Comparison of ENCODE assay signal across 8 mouse cellular contexts in genomic region chr5:149136933-149137365, GRCm38 (mm10). TPM values are rescaled to one million over a fixed set of nuclear protein-coding genes. Genes with fewer than 3 reads are reported as not detected.
DNase-seq lines count a peak whose midpoint lies in the region; ATAC-seq and TF ChIP-seq lines count a peak whose summit lies in the region.
"Had no signal": no experiment of that assay in that cellular context is flagged by ENCODE, and none has a peak within 500 bp of the region (broad histone marks: within the 10 kb centered on the region; RNA-seq: fewer than 3 reads in every experiment).

No protein-coding gene starts in this region.

- DNase-seq in 3T3-L1 (ENCODE audit: low read depth, low spot score) (peak; percentile 82), ES-E14 (ENCODE audit: low read depth, low spot score) (no peak)
- no peak for DNase-seq in liver, embryonic 11.5 days (ENCODE audit: low spot score)
- peak; percentile 85 for DNase-seq in thymus, postnatal 0 days (ENCODE audit: low spot score)

- H3K4me2 ChIP-seq in liver, embryonic 11.5 days, result no peak overlapping the region
- H3K4me2 ChIP-seq in forebrain, embryonic 12.5 days, result no peak overlapping the region
- H3K4me2 ChIP-seq in forebrain, embryonic 13.5 days, result no peak overlapping the region
- H3K4me2 ChIP-seq: embryonic facial prominence, embryonic 12.5 days had no signal

- H3K4me1 ChIP-seq in ES-E14 (ENCODE audit: control insufficient read depth in 2 of 2, insufficient read depth in 2 of 2, low read length in 2 of 2, poor library complexity in 1 of 2), result peaks cover 0 to 2% of the 10 kb centered on the region in 2 experiments; a peak in 2 of 4 replicates
- peaks cover 58% of the 10 kb centered on the region for H3K4me1 ChIP-seq in erythroblast, embryonic 14.5 days (ENCODE audit: control insufficient read depth)
- peaks cover 13% of the 10 kb centered on the region for H3K4me1 ChIP-seq in liver, embryonic 11.5 days (replicated peaks; ENCODE audit: control insufficient read depth, insufficient read depth, low read length)
- H3K4me1 ChIP-seq in forebrain, embryonic 12.5 days, result no peaks in the 10 kb centered on the region
- H3K4me1 ChIP-seq in forebrain, embryonic 13.5 days, result no peaks in the 10 kb centered on the region

- no peaks in the 10 kb centered on the region for H3K36me3 ChIP-seq in ES-E14 (ENCODE audit: control insufficient read depth, insufficient read depth, low read length, poor library complexity, severe bottlenecking)
- no peaks in the 10 kb centered on the region; the same call in 1 of the 2 replicates for H3K36me3 ChIP-seq in erythroblast, embryonic 14.5 days (ENCODE audit: control insufficient read depth)
- H3K36me3 ChIP-seq in liver, embryonic 11.5 days (ENCODE audit: control insufficient read depth, insufficient read depth, low read length), result no peaks in the 10 kb centered on the region
- no peaks in the 10 kb centered on the region for H3K36me3 ChIP-seq in forebrain, embryonic 12.5 days (replicated peaks)
- H3K36me3 ChIP-seq in forebrain, embryonic 13.5 days (ENCODE audit: poor library complexity, severe bottlenecking), result no peaks in the 10 kb centered on the region
- H3K36me3 ChIP-seq: embryonic facial prominence, embryonic 12.5 days had no signal

- H3K9me3 ChIP-seq in ES-E14 (ENCODE audit: control insufficient read depth, insufficient read depth, low read depth, low read length), result no peaks in the 10 kb centered on the region
- no peaks in the 10 kb centered on the region for H3K9me3 ChIP-seq in erythroblast, embryonic 14.5 days (ENCODE audit: control insufficient read depth, low read length)
- no peaks in the 10 kb centered on the region for H3K9me3 ChIP-seq in liver, embryonic 11.5 days (ENCODE audit: control insufficient read depth, low read length)
- no peaks in the 10 kb centered on the region for H3K9me3 ChIP-seq in forebrain, embryonic 12.5 days
- H3K9me3 ChIP-seq in forebrain, embryonic 13.5 days (replicated peaks), result no peaks in the 10 kb centered on the region
- H3K9me3 ChIP-seq: embryonic facial prominence, embryonic 12.5 days had no signal

- no peak overlapping the region for H3K9ac ChIP-seq in ES-E14 (ENCODE audit: insufficient read depth, low read depth, low read length, poor library complexity, severe bottlenecking)
- no peak overlapping the region for H3K9ac ChIP-seq in liver, embryonic 11.5 days (ENCODE audit: low read depth, low read length)
- H3K9ac ChIP-seq in forebrain, embryonic 12.5 days, result no peak overlapping the region
- no peak overlapping the region for H3K9ac ChIP-seq in forebrain, embryonic 13.5 days
- H3K9ac ChIP-seq: embryonic facial prominence, embryonic 12.5 days had no signal

- in situ Hi-C loops in ES-E14 (cut with MboI; ENCODE audit: low sequenced_read_pairs in 2 of 2, unreplicated experiment in 2 of 2), result no loop called here

- no peak overlapping the region for H3K27ac ChIP-seq in ES-E14 (ENCODE audit: insufficient read depth, low read depth, low read length, poor library complexity, severe bottlenecking)
- no peak overlapping the region for H3K27ac ChIP-seq in liver, embryonic 11.5 days (ENCODE audit: low read depth, low read length)
- H3K27ac ChIP-seq in forebrain, embryonic 12.5 days, result no peak overlapping the region
- H3K27ac ChIP-seq in forebrain, embryonic 13.5 days, result no peak overlapping the region
- H3K27ac ChIP-seq: embryonic facial prominence, embryonic 12.5 days had no signal

- peak; percentile 92 for ATAC-seq in liver, embryonic 11.5 days (replicated peaks; ENCODE audit: low FRiP score)
- no peak for ATAC-seq in forebrain, embryonic 12.5 days (ENCODE audit: low FRiP score)
- no peak for ATAC-seq in forebrain, embryonic 13.5 days

- no peak overlapping the region for H3K4me3 ChIP-seq in ES-E14 (ENCODE audit: insufficient read depth in 1 of 2, low read depth in 1 of 2, low read length in 2 of 2, poor library complexity in 1 of 2, severe bottlenecking in 1 of 2)
- H3K4me3 ChIP-seq in erythroblast, embryonic 14.5 days (replicated peaks), result peak overlapping the region; percentile 27
- H3K4me3 ChIP-seq in liver, embryonic 11.5 days (ENCODE audit: low read depth, low read length), result no peak overlapping the region
- H3K4me3 ChIP-seq in forebrain, embryonic 12.5 days (replicated peaks), result no peak overlapping the region
- H3K4me3 ChIP-seq in forebrain, embryonic 13.5 days, result no peak overlapping the region
- H3K4me3 ChIP-seq: embryonic facial prominence, embryonic 12.5 days had no signal

- no peaks in the 10 kb centered on the region for H3K27me3 ChIP-seq in erythroblast, embryonic 14.5 days (ENCODE audit: control insufficient read depth)
- no peaks in the 10 kb centered on the region for H3K27me3 ChIP-seq in liver, embryonic 11.5 days (replicated peaks; ENCODE audit: control insufficient read depth, insufficient read depth, low read length)
- no peaks in the 10 kb centered on the region for H3K27me3 ChIP-seq in forebrain, embryonic 12.5 days
- no peaks in the 10 kb centered on the region for H3K27me3 ChIP-seq in forebrain, embryonic 13.5 days
- H3K27me3 ChIP-seq: embryonic facial prominence, embryonic 12.5 days had no signal

- 59% methylated on average over 4 of the region's 4 CpGs for WGBS in liver, embryonic 11.5 days
- 83% methylated on average over 4 of the region's 4 CpGs for WGBS in forebrain, embryonic 12.5 days
- whole genome bisulfite sequencing in forebrain, embryonic 13.5 days, result 83% methylated on average over 4 of the region's 4 CpGs

TF ChIP-seq in ES-E14, 5 proteins besides CTCF, POLR2A, EP300 and RAD21:
- no peak for TF ChIP-seq CHD2 (IDR thresholded peaks at IDR 0.05; ENCODE audit: low read depth, low read length)
- peak; percentile 86 for TF ChIP-seq MAFK (IDR thresholded peaks at IDR 0.05; ENCODE audit: insufficient read depth, low read depth, low read length)

RNA-seq across cellular contexts. Expression of gene Uspl1, which starts 47.2 kb away (rescaled TPM):
- 108 and 116 TPM in 2 replicates for total RNA-seq in ES-E14 (2012; rRNA removed)
- 0.09 and 0.18 TPM in 2 replicates for polyA plus RNA-seq in erythroblast, embryonic 14.5 days (2012)
- polyA plus RNA-seq in liver, embryonic 11.5 days (2014; fragmentation: Nextera tagmentation; extraction: Ambion mirVana), result 53.2 and 62.3 TPM in 2 replicates
- 77.0 and 78.9 TPM in 2 replicates for polyA plus RNA-seq in thymus, postnatal 0 days (2015; fragmentation: Nextera tagmentation; extraction: Ambion mirVana)
- 71.6 and 73.8 TPM in 2 replicates for polyA plus RNA-seq in forebrain, embryonic 12.5 days (2016; fragmentation: Nextera tagmentation; extraction: Ambion mirVana)
- 54.8 and 61.1 TPM in 2 replicates for polyA plus RNA-seq in forebrain, embryonic 13.5 days (2015; fragmentation: Nextera tagmentation; extraction: Ambion mirVana)

RNA-seq across cellular contexts. Expression of gene Hmgb1, which starts 47.3 kb away (rescaled TPM):
- total RNA-seq in ES-E14 (2012; rRNA removed), result 287 and 350 TPM in 2 replicates
- polyA plus RNA-seq in erythroblast, embryonic 14.5 days (2012), result 65.4 and 99.1 TPM in 2 replicates
- 1,278 and 1,318 TPM in 2 replicates for polyA plus RNA-seq in liver, embryonic 11.5 days (2014; fragmentation: Nextera tagmentation; extraction: Ambion mirVana)
- polyA plus RNA-seq in thymus, postnatal 0 days (2015; fragmentation: Nextera tagmentation; extraction: Ambion mirVana), result 2,611 and 2,714 TPM in 2 replicates
- 1,906 and 2,082 TPM in 2 replicates for polyA plus RNA-seq in forebrain, embryonic 12.5 days (2016; fragmentation: Nextera tagmentation; extraction: Ambion mirVana)
- polyA plus RNA-seq in forebrain, embryonic 13.5 days (2015; fragmentation: Nextera tagmentation; extraction: Ambion mirVana), result 1,631 and 1,827 TPM in 2 replicates

Comparison
In these comparisons a context has a peak if more than half of its experiments do, and no peak if none do; other contexts are left out.
1. DNase-seq: peak in 3T3-L1 (single experiment) and thymus, postnatal 0 days (single experiment); none in ES-E14 (single experiment) and liver, embryonic 11.5 days (single experiment).
2. RNA of gene Uspl1, which starts 47.2 kb away (polyA plus RNA-seq): 77.0 to 78.9 TPM in thymus, postnatal 0 days, 71.6 to 73.8 TPM in forebrain, embryonic 12.5 days, 54.8 to 61.1 TPM in forebrain, embryonic 13.5 days and 53.2 to 62.3 TPM in liver, embryonic 11.5 days; 0.09 to 0.18 TPM in erythroblast, embryonic 14.5 days; every median in the first group is over 10 times any median in the second.
3. RNA of gene Hmgb1, which starts 47.3 kb away (polyA plus RNA-seq): 2,611 to 2,714 TPM in thymus, postnatal 0 days, 1,906 to 2,082 TPM in forebrain, embryonic 12.5 days, 1,631 to 1,827 TPM in forebrain, embryonic 13.5 days and 1,278 to 1,318 TPM in liver, embryonic 11.5 days; 65.4 to 99.1 TPM in erythroblast, embryonic 14.5 days; every median in the first group is over 10 times any median in the second.